Mouse (Mus musculus) heart, postnatal 0 days (tissue): Measurements from ENCODE around the gene Cdkal1. TPM values are rescaled to one million over a fixed set of nuclear protein-coding genes. Genes with fewer than 3 reads are reported as not detected.

Experiments
- ATAC-seq: fragments of 200-750 bp; cut with Nextera tagmentation; 2 replicates; pipeline ENCODE4 v1.8.0; 2017; ENCODE audit warnings: low read depth, moderate number of reproducible peaks, moderate library complexity; ENCODE audit not compliant: insufficient read depth
- DNase-seq: peaks from one replicate; pipeline ENCODE4 v3.0.0-alpha.2; 2016; ENCODE audit warnings: low spot score
- H3K27ac ChIP-seq: fragments of 300-500 bp; sonication (generic); 2 replicates; pipeline ENCODE4 v1.5.1; 2014; ENCODE audit warnings: low read depth, mild to moderate bottlenecking
- H3K27me3 ChIP-seq: fragments of 300-500 bp; sonication (generic); 2 replicates; pipeline ENCODE4 v1.6.1; 2014; ENCODE audit warnings: low read length, mixed read lengths; ENCODE audit not compliant: control insufficient read depth, insufficient read depth
- H3K36me3 ChIP-seq: fragments of 300-500 bp; sonication (generic); replicated peaks from 2 replicates; pipeline ENCODE4 v1.6.1; 2014; ENCODE audit warnings: low read length, mixed read lengths; ENCODE audit not compliant: control insufficient read depth, insufficient read depth
- H3K4me1 ChIP-seq: fragments of 300-500 bp; sonication (generic); 2 replicates; pipeline ENCODE4 v1.6.1; 2014; ENCODE audit warnings: antibody characterized with exemption; ENCODE audit not compliant: control insufficient read depth, insufficient read depth
- H3K4me2 ChIP-seq: fragments of 300-500 bp; sonication (generic); 2 replicates; pipeline ENCODE4 v1.6.1; 2014; ENCODE audit warnings: low read depth, mild to moderate bottlenecking, low read length, moderate library complexity
- H3K4me3 ChIP-seq: fragments of 300-500 bp; sonication (generic); 2 replicates; pipeline ENCODE4 v1.5.1; 2014; ENCODE audit warnings: low read depth, low read length
- H3K9ac ChIP-seq: fragments of 300-500 bp; sonication (generic); replicated peaks from 2 replicates; pipeline ENCODE4 v1.6.1; 2014; ENCODE audit warnings: low read depth, low read length, mixed read lengths
- H3K9me3 ChIP-seq: fragments of 300-500 bp; sonication (generic); replicated peaks from 2 replicates; pipeline ENCODE4 v1.6.1; 2016; ENCODE audit warnings: low read length; ENCODE audit not compliant: control insufficient read depth
- CTCF ChIP-seq: IDR thresholded peaks from 2 replicates; pipeline ENCODE4 v1.5.1; 2016; ENCODE audit warnings: antibody characterized with exemption, control low read depth, low read depth
- EP300 ChIP-seq: IDR thresholded peaks from 2 replicates; pipeline ENCODE4 v1.6.1; 2016; ENCODE audit warnings: antibody characterized with exemption, low read depth
- WGBS: fragments of 180-500 bp; shearing (Covaris S2); extraction: QIAGEN DNeasy Blood & Tissue Kit; methylation state at CpG from one replicate; pipeline ENCODE4 v1.1.7; 2014; 5-methylcytosine and 5-hydroxymethylcytosine counted together
- polyA plus RNA-seq: library from polyadenylated mRNA; unstranded; fragments of >200 nt; fragmentation: Nextera tagmentation; extraction: Ambion mirVana; gene quantifications from 2 replicates; pipeline ENCODE4 v1.2.1, GENCODE M21; 2015
- total RNA-seq: library from RNA; depleted of rRNA; stranded (reverse); fragments of >200 nt; gene quantifications from 2 replicates; pipeline ENCODE4 v1.2.3, GENCODE M21; 2014; ENCODE audit warnings: low replicate concordance

Cdkal1 gene
- total and polyA plus RNA-seq, 2 experiments from 2014 or later = 9.6 to 17.6 TPM

- no peak overlapping the region for H3K9ac ChIP-seq
- no peaks in the 10 kb centered on the region for H3K9me3 ChIP-seq
- 33% methylated on average over 7 of the region's 7 CpGs for WGBS
- peaks cover 26% of the 10 kb centered on the region for H3K4me1 ChIP-seq
- peak overlapping the region; percentile 88 for H3K27ac ChIP-seq
- DNase-seq (peak; percentile 88), ATAC-seq (peak; percentile 94)
- no peaks in the 10 kb centered on the region for H3K36me3 ChIP-seq
- no peak overlapping the region for H3K4me2 ChIP-seq
- H3K27me3 ChIP-seq = no peaks in the 10 kb centered on the region
- TF ChIP-seq CTCF (no peak), EP300 (peak; percentile 99)
- H3K4me3 ChIP-seq = no peak overlapping the region
Observed at GRCm38 (mm10) chr13:29190548-29190947, 664.9 kb downstream of the Cdkal1 start.

- Histone ChIP-seq H3K27ac (peak overlapping the region; percentile 61; the same call in 1 of the 2 replicates), H3K4me3 (no peak overlapping the region), H3K9ac (no peak overlapping the region), H3K4me1 (peaks cover 25% of the 10 kb centered on the region), H3K36me3 (no peaks in the 10 kb centered on the region), H3K4me2 (no peak overlapping the region), H3K27me3 (no peaks in the 10 kb centered on the region), H3K9me3 (no peaks in the 10 kb centered on the region)
- DNase-seq = no peak
- no peak for TF ChIP-seq EP300
- no peak for TF ChIP-seq CTCF
- 82% methylated on average over 5 of the region's 5 CpGs for WGBS
- ATAC-seq = no peak
Observed at GRCm38 (mm10) chr13:29186748-29187147, 668.7 kb downstream of the Cdkal1 start.

GRCm38 (mm10) chr13:29185545-29185944, 669.9 kb downstream of the Cdkal1 start:
- Histone ChIP-seq H3K4me2 (no peak overlapping the region), H3K27ac (peak overlapping the region; percentile 61), H3K27me3 (no peaks in the 10 kb centered on the region), H3K9me3 (no peaks in the 10 kb centered on the region), H3K4me1 (peaks cover 23% of the 10 kb centered on the region), H3K9ac (no peak overlapping the region), H3K4me3 (no peak overlapping the region), H3K36me3 (no peaks in the 10 kb centered on the region)
- ATAC-seq = peak; percentile 78
- peak; percentile 83 for DNase-seq
- TF ChIP-seq EP300 (no peak), CTCF (no peak)
- 18% methylated on average over 4 of the region's 4 CpGs for WGBS

GRCm38 (mm10) chr13:29184545-29184944, 670.9 kb downstream of the Cdkal1 start:
- Histone ChIP-seq H3K4me2 (no peak overlapping the region), H3K9ac (no peak overlapping the region), H3K36me3 (no peaks in the 10 kb centered on the region), H3K9me3 (no peaks in the 10 kb centered on the region), H3K27ac (no peak overlapping the region), H3K4me3 (no peak overlapping the region), H3K27me3 (no peaks in the 10 kb centered on the region), H3K4me1 (peaks cover 23% of the 10 kb centered on the region)
- DNase-seq (no peak), ATAC-seq (no peak)
- 71% methylated on average over 2 of the region's 2 CpGs for WGBS
- TF ChIP-seq CTCF = no peak
- no peak for TF ChIP-seq EP300

- Histone ChIP-seq H3K27me3 (no peaks in the 10 kb centered on the region), H3K36me3 (no peaks in the 10 kb centered on the region), H3K4me3 (no peak overlapping the region), H3K4me1 (peaks cover 10% of the 10 kb centered on the region), H3K9ac (no peak overlapping the region), H3K4me2 (no peak overlapping the region), H3K27ac (no peak overlapping the region), H3K9me3 (no peaks in the 10 kb centered on the region)
- WGBS = 92% methylated on average over 4 of the region's 4 CpGs
- ATAC-seq (no peak), DNase-seq (no peak)
- no peak for TF ChIP-seq EP300
- no peak for TF ChIP-seq CTCF
Observed at GRCm38 (mm10) chr13:29179861-29180260, 675.6 kb downstream of the Cdkal1 start.

GRCm38 (mm10) chr13:29179260-29179659, 676.2 kb downstream of the Cdkal1 start:
- H3K9me3 ChIP-seq = no peaks in the 10 kb centered on the region
- no peaks in the 10 kb centered on the region for H3K27me3 ChIP-seq
- DNase-seq (no peak), ATAC-seq (no peak)
- no peak overlapping the region for H3K27ac ChIP-seq
- H3K4me3 ChIP-seq = no peak overlapping the region
- H3K4me1 ChIP-seq = peaks cover 10% of the 10 kb centered on the region
- no peak overlapping the region for H3K9ac ChIP-seq
- TF ChIP-seq EP300 (no peak), CTCF (no peak)
- H3K4me2 ChIP-seq = no peak overlapping the region
- 83% methylated on average over 4 of the region's 4 CpGs for WGBS
- no peaks in the 10 kb centered on the region for H3K36me3 ChIP-seq
